Mouse (Mus musculus) testis, adult 2 months (tissue): ENCODE results near the gene Col25a1. TPM values are rescaled to one million over a fixed set of nuclear protein-coding genes. Genes with fewer than 3 reads are reported as not detected.

Experiments used
- H3K27ac ChIP-seq: fragments of 200-500 bp; 2 replicates; pipeline ENCODE4 v1.5.1; 2012; ENCODE audit warnings: low read depth, low read length; ENCODE audit not compliant: control insufficient read depth, insufficient read depth
- H3K27me3 ChIP-seq: fragments of 200-500 bp; 2 replicates; pipeline ENCODE4 v1.6.1; 2012; ENCODE audit warnings: mild to moderate bottlenecking, low read length, moderate library complexity; ENCODE audit not compliant: control insufficient read depth, insufficient read depth
- H3K36me3 ChIP-seq: fragments of 200-500 bp; 2 replicates; pipeline ENCODE4 v1.6.1; 2012; ENCODE audit warnings: mild to moderate bottlenecking, low read length; ENCODE audit not compliant: control insufficient read depth, insufficient read depth
- H3K4me1 ChIP-seq: fragments of 200-500 bp; 2 replicates; pipeline ENCODE4 v1.6.1; 2012; ENCODE audit warnings: low read length; ENCODE audit not compliant: control insufficient read depth, insufficient read depth
- H3K4me3 ChIP-seq: fragments of 200-500 bp; 2 replicates; pipeline ENCODE4 v1.5.1; 2012; ENCODE audit warnings: low read depth, mild to moderate bottlenecking, low read length, moderate library complexity, mixed read lengths; ENCODE audit not compliant: control insufficient read depth
- CTCF ChIP-seq: fragments of 200-500 bp; IDR thresholded peaks from 2 replicates; pipeline ENCODE4 v1.5.1; 2012; ENCODE audit warnings: low read depth, mild to moderate bottlenecking, inconsistent platforms, low read length, moderate library complexity; ENCODE audit not compliant: control insufficient read depth, insufficient read depth, insufficient replicate concordance
- POLR2A ChIP-seq: fragments of 200-500 bp; IDR thresholded peaks from 2 replicates; pipeline ENCODE4 v1.6.1; 2012; ENCODE audit warnings: low read depth, mild to moderate bottlenecking, inconsistent platforms, low read length, moderate library complexity; ENCODE audit not compliant: control insufficient read depth
- polyA plus RNA-seq: library from polyadenylated mRNA; depleted of rRNA; stranded (reverse); fragments of >200 nt; gene quantifications from 2 replicates; pipeline ENCODE4 v1.2.3, GENCODE M21; 2012

The Col25a1 gene
- polyA plus RNA-seq, 1 experiment: 1.9 TPM

DNA sequence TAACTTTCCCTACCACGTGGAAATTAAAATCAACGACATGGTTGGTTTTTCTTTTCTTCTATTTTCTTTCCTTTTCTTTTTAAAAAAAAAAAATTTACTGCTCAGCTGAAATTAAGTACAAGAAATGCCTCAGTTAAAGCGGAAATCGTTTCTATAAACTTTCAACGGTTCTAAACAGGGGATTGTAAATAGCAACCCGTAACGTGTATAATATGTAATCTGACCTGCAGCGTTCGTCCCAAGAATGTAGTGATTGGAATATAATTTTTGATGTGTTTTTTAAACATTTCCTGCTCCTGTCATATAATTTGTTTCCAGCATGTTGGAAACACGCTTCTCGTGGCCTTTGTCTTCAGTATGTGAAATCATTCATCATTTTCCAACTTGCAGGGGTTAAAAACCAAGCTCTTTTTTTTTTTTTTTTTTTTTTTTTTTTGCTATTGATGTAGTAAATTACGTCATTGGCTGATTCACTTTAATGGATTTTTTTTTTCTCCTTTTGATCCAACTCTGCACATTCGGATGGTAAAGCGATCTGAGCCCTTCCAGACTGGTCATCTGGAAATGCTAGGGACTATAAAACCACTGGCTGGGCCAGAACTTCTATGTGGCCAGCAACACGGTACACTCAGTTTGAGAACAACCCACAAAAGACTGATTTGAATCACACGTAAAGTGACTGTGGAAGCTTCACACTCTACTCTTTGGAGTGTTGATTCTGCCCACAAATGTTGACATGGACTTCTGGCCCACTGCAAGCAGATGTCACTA is 393.3 kb downstream of the Col25a1 start:
- Histone ChIP-seq H3K4me3 (no peak overlapping the region), H3K4me1 (no peaks in the 10 kb centered on the region), H3K27ac (no peak overlapping the region), H3K27me3 (no peaks in the 10 kb centered on the region), H3K36me3 (no peaks in the 10 kb centered on the region)
- TF ChIP-seq POLR2A: no peak
- no peak for TF ChIP-seq CTCF

DNA sequence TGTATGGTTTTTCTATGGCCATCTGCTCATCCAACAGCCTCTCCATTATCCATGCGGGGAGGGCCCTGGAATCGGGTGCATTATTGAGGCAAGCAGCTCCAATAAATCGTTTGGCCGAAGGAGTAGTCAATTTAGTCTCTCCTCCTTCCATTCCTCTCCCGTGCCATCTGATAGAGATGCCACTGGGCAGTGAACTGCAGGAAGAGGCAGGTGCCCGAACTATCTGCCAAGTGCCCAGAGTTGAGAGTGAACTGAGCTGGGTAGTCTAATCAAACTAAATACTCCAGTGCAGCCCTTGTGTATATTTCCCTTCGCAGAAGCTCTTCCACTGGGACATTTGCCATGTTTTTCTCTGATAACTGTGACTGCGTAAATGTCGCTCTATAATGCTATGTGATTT is 403.7 kb downstream of the Col25a1 start:
- no peak overlapping the region for H3K4me3 ChIP-seq
- H3K4me1 ChIP-seq: no peaks in the 10 kb centered on the region
- no peaks in the 10 kb centered on the region for H3K27me3 ChIP-seq
- H3K36me3 ChIP-seq: no peaks in the 10 kb centered on the region
- no peak overlapping the region for H3K27ac ChIP-seq
- no peak for TF ChIP-seq CTCF

DNA sequence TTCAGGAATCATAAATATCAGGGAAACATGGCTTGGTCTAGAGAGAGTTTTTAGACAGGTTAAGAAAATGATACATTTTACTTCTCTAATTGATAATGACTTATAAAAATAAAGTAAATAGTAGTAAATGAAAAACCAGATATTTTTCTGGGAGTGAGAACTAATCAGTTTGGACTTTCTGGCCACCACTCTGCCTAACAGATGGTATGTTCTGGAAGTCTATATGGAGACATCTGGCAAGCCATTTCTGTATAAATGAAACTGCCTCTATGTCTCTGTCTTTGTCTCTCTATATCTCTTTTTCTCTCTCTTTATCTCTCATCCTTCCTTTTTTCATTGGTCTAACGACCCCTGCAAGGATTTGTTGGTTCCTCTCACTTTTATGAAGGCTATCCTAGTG is 410.2 kb downstream of the Col25a1 start:
- TF ChIP-seq CTCF: no peak
- TF ChIP-seq POLR2A: no peak
- H3K27me3 ChIP-seq: no peaks in the 10 kb centered on the region
- H3K4me3 ChIP-seq: no peak overlapping the region

DNA sequence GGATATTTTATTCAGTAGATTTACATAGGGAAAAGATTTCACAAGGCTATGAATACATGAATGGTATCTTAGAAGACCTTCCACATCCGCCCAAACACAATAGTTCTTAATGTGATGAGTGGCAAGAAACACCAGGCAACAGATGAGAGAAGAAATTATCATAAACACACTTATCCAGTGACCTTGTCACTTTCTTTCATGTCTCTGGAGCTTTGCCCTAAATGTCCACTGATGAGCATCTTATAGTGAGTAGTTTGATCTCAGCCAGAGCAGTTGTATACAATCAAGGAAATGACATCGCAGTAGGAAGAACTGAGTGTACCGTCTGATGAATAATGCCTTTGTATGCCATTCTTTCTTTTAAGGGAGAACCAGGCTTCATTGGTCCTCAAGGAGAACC is 414.7 kb downstream of the Col25a1 start:
- H3K27ac ChIP-seq: no peak overlapping the region
- H3K27me3 ChIP-seq: no peaks in the 10 kb centered on the region
- no peaks in the 10 kb centered on the region for H3K4me1 ChIP-seq
- no peak overlapping the region for H3K4me3 ChIP-seq
- TF ChIP-seq CTCF (no peak), POLR2A (no peak)
- no peaks in the 10 kb centered on the region for H3K36me3 ChIP-seq

More for the DNA sequence above, 410.2 kb downstream of the Col25a1 start:
- no peak overlapping the region for H3K27ac ChIP-seq
- no peaks in the 10 kb centered on the region for H3K36me3 ChIP-seq
- H3K4me1 ChIP-seq: no peaks in the 10 kb centered on the region

DNA sequence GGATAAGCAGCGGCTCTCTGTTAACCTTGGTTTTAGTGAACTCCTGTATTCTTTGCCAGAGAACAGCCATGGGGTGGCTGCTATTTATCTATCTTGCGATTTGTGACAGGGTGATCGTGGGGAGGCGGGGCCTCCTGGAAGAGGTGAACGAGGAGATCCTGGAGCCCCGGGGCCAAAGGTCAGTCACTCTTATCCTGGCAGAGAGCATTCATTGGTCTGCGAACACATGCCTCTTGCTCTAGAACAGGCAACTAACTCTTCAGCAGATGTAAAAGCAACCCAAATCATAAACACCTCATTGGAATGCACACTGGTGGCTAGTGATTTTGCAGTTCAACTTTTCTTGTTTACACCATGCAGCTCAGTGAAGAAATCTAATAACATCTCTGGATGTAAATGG is 417.8 kb downstream of the Col25a1 start:
- Histone ChIP-seq H3K4me1 (no peaks in the 10 kb centered on the region), H3K36me3 (no peaks in the 10 kb centered on the region), H3K27ac (no peak overlapping the region), H3K4me3 (no peak overlapping the region), H3K27me3 (no peaks in the 10 kb centered on the region)
- no peak for TF ChIP-seq CTCF
- TF ChIP-seq POLR2A: no peak

DNA sequence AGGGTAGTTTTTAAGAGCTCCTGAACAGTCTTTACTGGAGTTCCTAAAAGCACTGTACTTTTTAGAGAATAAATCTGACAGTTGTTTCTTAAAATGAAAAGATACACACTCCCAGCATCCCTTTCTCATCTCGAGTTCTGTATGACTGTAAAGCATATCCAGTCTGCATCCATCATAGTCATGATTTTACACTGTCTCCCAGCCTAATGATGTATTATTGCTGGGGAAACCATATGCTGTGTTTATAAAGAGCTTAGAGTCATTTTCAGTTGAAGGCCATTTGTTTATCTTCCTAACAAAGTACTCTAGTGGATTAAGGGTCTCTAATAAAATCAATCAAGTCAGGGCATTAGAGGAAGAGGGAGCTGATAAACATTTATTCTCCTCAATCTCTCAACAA is 425.0 kb downstream of the Col25a1 start:
- no peak overlapping the region for H3K4me3 ChIP-seq
- H3K27ac ChIP-seq: no peak overlapping the region
- H3K4me1 ChIP-seq: no peaks in the 10 kb centered on the region
- TF ChIP-seq CTCF (no peak), POLR2A (no peak)
- no peaks in the 10 kb centered on the region for H3K36me3 ChIP-seq
- no peaks in the 10 kb centered on the region for H3K27me3 ChIP-seq

DNA sequence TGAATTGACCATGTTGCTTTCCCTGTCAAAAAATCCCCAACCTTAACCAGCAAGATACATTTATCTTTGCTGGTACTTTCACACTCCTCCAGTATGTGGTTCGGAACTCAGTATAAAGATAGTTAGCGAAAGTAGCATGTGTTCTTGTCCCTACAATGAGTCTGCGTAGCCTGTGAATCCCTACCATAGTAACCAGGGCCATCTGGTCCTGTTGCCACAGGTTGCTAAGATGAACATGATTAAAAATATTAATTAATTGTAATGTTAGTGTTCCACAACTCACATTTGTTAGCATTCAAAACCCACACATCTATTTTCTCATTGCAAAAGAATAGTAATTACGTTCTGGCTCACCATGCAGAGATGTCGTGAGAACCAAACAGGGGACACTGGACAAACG is 434.3 kb downstream of the Col25a1 start:
- no peaks in the 10 kb centered on the region for H3K36me3 ChIP-seq
- TF ChIP-seq CTCF (no peak), POLR2A (no peak)
- no peaks in the 10 kb centered on the region for H3K4me1 ChIP-seq
- H3K27ac ChIP-seq: no peak overlapping the region
- H3K4me3 ChIP-seq: no peak overlapping the region
- H3K27me3 ChIP-seq: no peaks in the 10 kb centered on the region

DNA sequence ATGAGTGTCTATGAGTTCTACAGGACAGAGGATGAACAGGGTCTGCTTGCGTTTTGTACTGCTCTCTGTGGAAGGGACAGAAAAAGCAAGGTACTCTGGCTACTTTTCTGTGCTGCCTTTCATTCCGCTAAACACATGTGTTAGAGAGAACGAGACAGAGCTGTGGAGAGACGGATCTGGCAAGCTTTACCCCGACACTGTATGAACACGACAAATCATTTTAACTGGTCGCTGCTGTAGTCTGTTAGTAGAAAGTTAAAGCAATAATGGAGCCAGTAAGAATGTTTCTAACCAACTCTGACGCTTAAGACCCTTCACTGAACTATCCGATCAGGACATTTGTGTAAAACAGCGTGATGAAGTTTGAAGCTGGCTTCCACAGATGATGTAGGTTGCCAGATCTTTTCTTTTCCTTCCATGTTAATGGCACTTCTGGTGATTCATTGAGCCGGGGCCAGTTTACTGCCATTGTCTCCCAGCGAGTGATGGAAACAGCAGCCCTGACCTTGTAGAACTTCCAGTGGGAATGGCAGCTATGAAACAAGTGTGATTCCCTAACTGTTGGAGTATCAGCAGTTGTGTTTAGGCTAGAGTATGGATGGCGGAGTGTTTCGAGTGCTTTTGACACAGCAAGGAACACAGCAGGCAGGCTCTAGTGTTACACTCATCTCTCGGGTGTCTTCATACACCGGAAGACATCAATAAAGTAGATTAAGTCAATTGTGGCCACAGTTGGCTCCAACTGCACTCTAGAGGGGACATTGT is 437.2 kb downstream of the Col25a1 start:
- no peak for TF ChIP-seq CTCF
- Histone ChIP-seq H3K4me3 (no peak overlapping the region), H3K27me3 (no peaks in the 10 kb centered on the region), H3K27ac (no peak overlapping the region), H3K4me1 (no peaks in the 10 kb centered on the region), H3K36me3 (no peaks in the 10 kb centered on the region)
